Mouse (Mus musculus) small intestine, adult 2 months (tissue): ENCODE data around the gene Atg5. TPM values are rescaled to one million over a fixed set of nuclear protein-coding genes. Genes with fewer than 3 reads are reported as not detected.

Source experiments
- H3K27ac ChIP-seq: fragments of 200-500 bp; 2 replicates; pipeline ENCODE4 v1.5.1; 2012; ENCODE audit warnings: low read depth, low read length, control low read depth, inconsistent platforms; ENCODE audit not compliant: insufficient read depth
- H3K27me3 ChIP-seq: fragments of 200-500 bp; 2 replicates; pipeline ENCODE4 v1.6.1; 2012; ENCODE audit warnings: mild to moderate bottlenecking, moderate library complexity, low read length, inconsistent platforms; ENCODE audit not compliant: control insufficient read depth, insufficient read depth
- H3K36me3 ChIP-seq: fragments of 200-500 bp; 2 replicates; pipeline ENCODE4 v1.6.1; 2012; ENCODE audit warnings: mild to moderate bottlenecking, low read length, control low read depth, inconsistent platforms; ENCODE audit not compliant: control insufficient read depth, insufficient read depth
- H3K4me1 ChIP-seq: fragments of 200-500 bp; 2 replicates; pipeline ENCODE4 v1.6.1; 2012; ENCODE audit warnings: low read length, inconsistent platforms, mixed read lengths; ENCODE audit not compliant: control insufficient read depth, insufficient read depth, insufficient read length
- H3K4me3 ChIP-seq: fragments of 200-500 bp; 2 replicates; pipeline ENCODE4 v1.5.1; 2012; ENCODE audit warnings: low read depth, mild to moderate bottlenecking, control low read depth, inconsistent platforms, low read length, moderate library complexity
- CTCF ChIP-seq: fragments of 200-500 bp; IDR thresholded peaks from 2 replicates; pipeline ENCODE4 v1.5.1; 2012; ENCODE audit warnings: low read depth, mild to moderate bottlenecking, control low read depth, inconsistent platforms, low read length, moderate library complexity, mixed read lengths; ENCODE audit not compliant: insufficient replicate concordance, insufficient read length; ENCODE audit errors: extremely low read depth
- POLR2A ChIP-seq: fragments of 200-500 bp; IDR thresholded peaks from 2 replicates; pipeline ENCODE4 v1.6.1; 2012; ENCODE audit warnings: low read depth, mild to moderate bottlenecking, control low read depth, inconsistent platforms, low read length, moderate library complexity
- WGBS: fragments of 180-500 bp; shearing (Covaris S2); methylation state at CpG from one replicate; pipeline ENCODE4 v1.1.7; 2018; 5-methylcytosine and 5-hydroxymethylcytosine counted together
- polyA plus RNA-seq: library from polyadenylated mRNA; depleted of rRNA; stranded (reverse); fragments of >200 nt; gene quantifications from 2 replicates; pipeline ENCODE4 v1.2.3, GENCODE M21; 2012

Atg5 gene
- polyA plus RNA-seq, 1 experiment = 6.4 TPM

DNA sequence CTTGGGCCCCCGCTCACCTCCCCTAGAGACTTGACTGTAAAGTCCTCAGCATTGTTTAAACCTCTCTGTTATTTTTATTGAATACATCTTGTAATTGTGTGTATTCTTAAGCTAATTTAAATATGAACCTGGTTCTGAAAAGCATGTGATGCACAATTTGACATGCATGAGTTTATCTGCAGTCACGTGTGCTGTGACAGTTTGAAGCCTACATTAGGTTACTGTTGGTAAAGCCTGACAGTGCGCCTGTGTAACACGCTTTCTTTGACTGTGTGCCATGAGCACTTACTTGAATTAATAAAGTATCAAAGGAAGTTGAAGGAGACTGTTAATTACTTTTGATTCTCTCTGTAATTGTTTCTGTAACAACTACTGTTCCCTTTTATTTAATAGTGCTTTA lies 72.8 kb downstream of the Atg5 start:
- TF ChIP-seq POLR2A (no peak), CTCF (no peak)
- H3K36me3 ChIP-seq = no peaks in the 10 kb centered on the region
- no peak overlapping the region for H3K27ac ChIP-seq
- no peaks in the 10 kb centered on the region for H3K4me1 ChIP-seq
- no peaks in the 10 kb centered on the region for H3K27me3 ChIP-seq
- WGBS = 94% methylated on average over 4 of the region's 4 CpGs
- H3K4me3 ChIP-seq = no peak overlapping the region

DNA sequence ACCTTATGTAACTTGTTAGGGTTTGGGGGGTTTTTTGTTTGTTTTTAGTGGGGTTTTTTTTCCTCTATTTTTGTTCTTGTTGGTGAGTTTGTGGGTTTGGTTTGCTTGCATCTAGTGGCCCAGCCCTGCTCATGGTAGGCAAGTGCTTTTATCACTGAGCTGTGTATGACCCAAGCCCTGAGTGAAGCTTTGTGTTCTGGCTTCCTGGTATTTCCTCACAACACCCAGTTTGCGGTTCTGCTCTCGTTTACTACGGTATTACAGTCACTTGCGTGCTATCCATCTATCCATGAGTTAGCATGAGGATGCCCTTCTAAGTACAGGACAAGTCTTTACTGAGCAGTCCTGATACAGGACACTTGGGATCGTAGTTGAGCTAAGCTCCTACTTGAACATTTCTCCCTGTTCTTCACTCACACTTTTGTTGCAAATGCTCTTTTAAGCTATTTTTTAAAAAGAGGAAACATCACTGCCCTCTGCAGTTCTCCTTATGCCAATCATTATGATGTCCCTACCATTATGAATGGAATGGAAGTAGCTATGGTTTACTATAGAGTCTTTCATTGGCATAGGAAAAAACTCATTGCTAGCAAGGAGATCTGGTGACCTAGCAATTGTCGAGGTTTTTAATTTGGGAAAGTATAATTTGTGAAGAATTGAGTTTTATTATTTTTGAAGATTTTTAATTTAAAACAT lies 73.8 kb downstream of the Atg5 start:
- TF ChIP-seq POLR2A = no peak
- no peak for TF ChIP-seq CTCF
- no peak overlapping the region for H3K4me3 ChIP-seq
- 88% methylated on average over 6 of the region's 6 CpGs for WGBS
- no peaks in the 10 kb centered on the region for H3K4me1 ChIP-seq
- no peak overlapping the region for H3K27ac ChIP-seq
- H3K36me3 ChIP-seq = peaks cover 2% of the 10 kb centered on the region; the same call in 1 of the 2 replicates
- H3K27me3 ChIP-seq = no peaks in the 10 kb centered on the region

DNA sequence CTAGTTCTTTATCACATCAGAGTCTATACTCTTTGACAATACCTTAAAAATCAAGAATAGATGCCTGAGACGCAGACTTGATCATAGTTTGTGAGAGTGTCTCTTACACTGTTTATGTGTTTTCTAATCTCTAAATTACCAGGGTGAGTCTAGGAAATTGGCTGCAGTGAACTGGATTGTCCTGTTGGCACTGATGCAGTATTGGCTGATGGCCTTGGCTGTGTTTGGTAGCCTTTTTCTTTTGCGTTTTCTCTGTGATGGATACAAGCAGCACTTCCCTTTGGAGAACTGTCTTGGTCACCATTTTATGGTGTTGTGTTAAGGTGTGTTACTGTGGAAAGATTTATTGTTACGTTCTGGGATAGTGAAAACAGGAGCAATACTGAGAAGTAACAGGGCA lies 75.2 kb downstream of the Atg5 start:
- Histone ChIP-seq H3K4me3 (no peak overlapping the region), H3K36me3 (peaks cover 4% of the 10 kb centered on the region), H3K27ac (no peak overlapping the region), H3K27me3 (no peaks in the 10 kb centered on the region), H3K4me1 (no peaks in the 10 kb centered on the region)
- TF ChIP-seq POLR2A (no peak), CTCF (no peak)
- WGBS = 85% methylated on average over 3 of the region's 3 CpGs

DNA sequence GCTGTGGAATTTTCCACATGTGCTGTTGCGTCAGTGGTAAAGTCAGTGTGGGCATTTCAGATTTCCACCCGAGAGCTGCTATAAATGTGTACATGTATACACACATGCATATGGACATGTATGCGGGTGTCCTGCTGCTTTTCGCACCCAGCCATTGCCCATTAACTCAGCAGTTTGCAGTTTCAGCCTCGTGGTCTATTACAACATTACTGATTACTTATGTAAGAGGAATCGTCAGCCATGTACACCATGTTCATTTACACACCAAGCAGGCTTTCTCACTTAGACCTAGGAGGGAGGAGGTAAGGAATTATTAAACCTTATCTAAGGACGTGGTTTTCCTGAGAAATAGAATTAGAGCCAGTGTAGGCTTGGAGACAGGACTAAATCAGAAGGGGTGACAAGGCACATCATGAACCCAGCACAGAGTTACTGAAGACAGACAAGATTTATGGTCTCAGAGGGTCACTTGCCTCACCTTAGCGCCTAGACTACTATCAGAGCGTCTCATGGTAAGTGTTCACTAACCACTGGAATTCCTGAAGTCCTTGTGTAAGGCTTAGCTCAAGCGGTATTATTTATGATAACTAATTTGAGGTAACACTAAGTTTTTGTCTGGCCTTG lies 79.5 kb downstream of the Atg5 start:
- WGBS = 87% methylated on average over 10 of the region's 10 CpGs
- Histone ChIP-seq H3K27ac (no peak overlapping the region), H3K4me1 (no peaks in the 10 kb centered on the region), H3K27me3 (no peaks in the 10 kb centered on the region), H3K36me3 (peaks cover 9% of the 10 kb centered on the region), H3K4me3 (no peak overlapping the region)
- TF ChIP-seq CTCF = no peak
- no peak for TF ChIP-seq POLR2A

DNA sequence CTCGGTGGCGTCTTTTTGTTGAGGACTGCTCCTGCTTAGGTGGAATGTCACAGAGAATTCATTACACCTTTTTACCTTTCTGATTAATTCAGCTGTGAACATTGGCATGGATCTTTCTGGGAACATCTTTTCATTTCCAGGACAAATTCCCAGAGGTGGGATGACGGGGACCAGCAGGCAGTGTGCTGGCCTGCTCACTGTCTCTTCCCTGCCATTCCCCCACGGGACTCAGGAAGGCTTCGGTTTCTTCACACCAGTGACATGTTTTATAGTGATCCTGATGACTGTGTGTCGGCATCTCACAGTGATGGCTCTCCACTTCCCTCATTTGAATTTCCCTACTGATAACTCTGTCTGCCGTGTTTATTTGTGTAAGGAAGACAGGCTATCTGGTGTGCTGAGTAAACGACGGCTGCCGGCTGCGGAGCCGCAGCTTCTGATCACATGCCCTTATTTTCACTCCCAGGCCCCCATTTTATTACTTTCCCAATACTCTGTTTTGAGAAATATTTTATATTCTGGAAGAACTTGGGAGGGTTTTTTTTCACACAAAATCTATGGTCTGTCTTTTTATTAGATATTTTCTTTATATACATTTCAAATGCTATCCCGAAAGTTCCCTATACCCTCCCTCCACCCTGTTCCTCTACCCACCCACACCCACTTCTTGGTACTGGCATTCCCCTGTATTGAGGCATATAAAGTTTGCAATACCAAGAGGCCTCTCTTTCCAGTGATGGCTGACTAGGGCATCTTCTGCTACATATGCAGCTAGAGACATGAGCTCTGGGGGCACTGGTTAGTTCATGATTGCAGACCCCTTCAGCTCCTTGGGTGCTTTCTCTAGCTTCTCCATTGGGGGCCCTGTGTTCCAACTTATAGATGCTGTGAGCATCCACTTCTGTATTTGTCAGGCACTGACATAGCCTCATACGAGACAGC lies 80.6 kb downstream of the Atg5 start:
- H3K4me1 ChIP-seq = no peaks in the 10 kb centered on the region
- no peak overlapping the region for H3K27ac ChIP-seq
- no peak for TF ChIP-seq POLR2A
- no peak for TF ChIP-seq CTCF
- no peak overlapping the region for H3K4me3 ChIP-seq
- peaks cover 9% of the 10 kb centered on the region for H3K36me3 ChIP-seq
- 81% methylated on average over 14 of the region's 14 CpGs for WGBS
- H3K27me3 ChIP-seq = no peaks in the 10 kb centered on the region

DNA sequence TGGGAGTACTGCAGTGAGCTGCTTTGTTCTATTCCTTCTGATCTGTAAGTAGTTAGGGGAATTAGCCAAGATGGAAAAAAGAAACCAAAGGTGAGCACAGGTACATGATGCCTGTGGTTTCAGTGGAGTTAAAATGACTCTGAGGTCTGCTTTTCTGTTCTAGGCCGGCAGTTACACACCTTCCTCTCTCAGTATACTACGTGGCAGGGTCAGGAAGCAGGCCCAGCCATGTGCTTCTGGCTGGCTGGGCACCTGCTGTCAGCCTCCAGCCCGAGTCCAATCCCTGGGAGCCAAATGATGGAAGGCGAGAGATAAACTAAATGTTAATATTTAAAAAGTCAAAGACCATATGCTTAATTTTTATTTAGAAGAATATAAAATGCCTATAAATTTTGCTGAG lies 85.3 kb downstream of the Atg5 start:
- no peaks in the 10 kb centered on the region for H3K27me3 ChIP-seq
- WGBS = 70% methylated on average over 4 of the region's 4 CpGs
- no peak overlapping the region for H3K4me3 ChIP-seq
- H3K36me3 ChIP-seq = 0 out of 2 replicates have a peak, but pooled peaks cover 6% of the 10 kb centered on the region
- H3K4me1 ChIP-seq = no peaks in the 10 kb centered on the region
- TF ChIP-seq POLR2A (no peak), CTCF (no peak)
- no peak overlapping the region for H3K27ac ChIP-seq
